Mouse (Mus musculus): ENCODE measurements around the gene Adam8.

Adam8 gene

DNA sequence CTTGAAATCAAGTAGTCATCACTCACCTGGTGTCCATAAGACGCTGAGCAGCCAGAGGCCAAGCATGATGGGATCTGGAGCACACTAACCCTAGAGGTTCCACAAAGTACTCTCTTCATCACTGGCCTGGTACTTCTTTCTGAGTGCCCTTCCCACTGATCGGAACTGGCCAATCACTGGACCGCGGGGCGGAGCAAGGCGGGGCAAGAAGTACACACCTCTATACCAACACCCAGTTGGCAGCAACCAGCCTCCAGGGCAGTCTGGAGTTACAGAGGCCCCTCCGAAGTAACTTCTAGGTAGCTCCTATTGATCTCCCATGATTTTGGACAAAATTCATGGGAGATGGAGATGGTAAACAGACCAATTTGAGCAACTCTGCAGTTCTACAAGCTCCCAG lies at the start of gene Adam8:
TSS of gene Adam8 (minus strand) at position 157 of the 400 bp plus-strand sequence.
- no peak for DNase-seq (ENCODE audit: low spot score)

DNA sequence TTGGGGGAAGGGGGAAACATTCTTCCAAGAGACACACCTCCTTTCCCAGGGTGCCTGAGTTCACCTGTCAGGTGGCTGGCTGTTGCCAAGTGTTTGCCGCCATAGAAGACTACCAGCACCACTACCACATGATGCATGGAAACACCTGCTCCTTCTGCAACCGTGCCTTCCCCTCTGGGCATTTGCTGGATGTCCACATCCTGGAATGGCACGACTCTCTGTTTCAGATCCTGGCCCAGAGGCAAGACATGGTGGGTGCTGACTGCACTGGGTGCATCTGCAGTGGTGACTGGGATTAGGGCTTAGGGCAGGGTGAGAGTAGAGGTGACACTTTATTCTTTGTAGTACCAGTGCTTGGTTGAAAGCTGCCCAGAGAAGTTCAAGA lies 44.8 kb upstream of the Adam8 start:
- no peak for DNase-seq (ENCODE audit: low spot score)

DNA sequence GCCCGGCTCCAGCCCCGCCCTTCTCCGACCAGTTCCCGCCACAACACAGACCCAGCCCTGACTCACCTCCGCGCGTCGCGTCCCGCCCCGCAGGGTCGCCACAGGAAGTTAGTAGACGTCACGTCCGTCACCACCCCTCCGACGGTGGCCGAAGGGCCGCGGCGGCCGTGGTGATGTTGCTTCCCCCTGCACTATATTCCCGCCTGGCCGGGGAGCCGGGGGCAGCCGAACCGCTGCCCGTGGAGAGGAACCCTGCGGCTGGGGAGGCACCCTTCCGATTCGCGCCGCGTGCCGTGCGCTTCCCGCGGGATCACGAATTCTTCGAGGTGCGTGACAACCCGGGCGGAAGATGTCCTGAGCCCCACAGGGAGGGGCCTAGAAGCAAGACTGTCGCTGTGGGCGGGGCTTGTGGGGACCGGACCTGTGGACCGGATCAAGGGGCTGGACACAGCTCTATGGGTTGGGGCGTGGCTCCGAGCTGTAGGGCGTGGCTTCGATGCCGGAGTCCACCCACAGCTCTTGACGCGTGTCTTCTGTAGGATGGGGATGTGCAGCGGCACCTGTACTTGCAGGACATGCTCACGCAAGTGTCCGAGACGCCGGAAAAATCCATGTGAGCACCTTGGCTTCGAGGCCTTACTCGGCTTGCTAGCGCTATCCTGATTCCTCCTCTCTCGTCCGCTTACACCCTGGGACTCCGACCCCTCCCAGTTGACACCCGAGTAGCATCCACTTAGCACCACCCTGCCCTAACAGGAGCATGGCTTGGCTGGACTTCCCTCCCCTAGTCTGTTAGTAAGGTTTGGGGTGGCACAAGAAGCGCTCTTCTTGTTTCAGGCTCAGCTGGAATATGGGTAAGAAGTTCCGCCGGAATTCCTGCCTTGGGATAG lies 44.2 kb upstream of the Adam8 start, which contains the start of the genes Zfp511 and Tubgcp2:
TSS of gene Zfp511 (plus strand) at position 111 of the 890 bp plus-strand sequence.
TSS of gene Tubgcp2 (minus strand) at position 389 of the 890 bp plus-strand sequence.
- DNase-seq (ENCODE audit: low spot score): peak; percentile 93

DNA sequence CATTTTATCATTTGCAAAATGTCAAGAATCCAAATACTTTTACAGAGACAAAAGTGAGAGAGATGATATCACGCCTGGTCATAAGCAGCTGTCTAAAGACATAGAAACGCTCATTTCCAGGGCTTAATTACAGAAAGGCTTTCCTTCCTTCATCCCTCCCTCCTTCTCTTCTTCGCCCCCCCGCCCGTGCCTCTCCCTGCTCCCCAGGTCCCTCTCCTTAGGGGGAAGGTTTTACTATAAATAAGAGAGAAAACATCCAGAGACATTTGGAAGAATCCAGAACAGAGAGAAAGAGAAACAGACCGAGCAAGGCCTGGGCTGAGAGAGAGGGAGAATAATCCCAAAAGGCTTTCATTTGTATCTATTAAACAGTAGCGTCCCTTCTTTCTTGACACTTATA lies 43.1 kb upstream of the Adam8 start:
- no peak for DNase-seq (ENCODE audit: low spot score)

DNA sequence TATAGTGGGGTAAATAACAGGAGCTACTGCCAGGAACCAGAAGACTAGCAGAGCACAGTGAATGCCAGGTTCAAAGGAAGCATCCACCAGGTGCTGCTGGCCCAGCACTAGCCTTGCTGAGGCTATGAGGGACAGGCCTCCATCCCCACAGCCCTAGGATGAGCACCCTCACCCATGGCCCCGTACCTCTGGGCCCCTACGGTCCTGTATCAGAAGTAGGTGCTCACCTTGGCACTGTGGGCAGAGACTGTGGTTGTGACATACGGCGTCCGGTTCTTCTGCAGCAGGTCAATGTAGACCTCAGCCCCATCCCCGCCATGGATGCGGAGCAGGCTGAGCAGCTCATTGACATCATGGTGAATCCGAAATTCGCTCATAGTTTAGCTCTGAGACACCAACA lies 41.0 kb upstream of the Adam8 start:
- no peak for DNase-seq (ENCODE audit: low spot score)

DNA sequence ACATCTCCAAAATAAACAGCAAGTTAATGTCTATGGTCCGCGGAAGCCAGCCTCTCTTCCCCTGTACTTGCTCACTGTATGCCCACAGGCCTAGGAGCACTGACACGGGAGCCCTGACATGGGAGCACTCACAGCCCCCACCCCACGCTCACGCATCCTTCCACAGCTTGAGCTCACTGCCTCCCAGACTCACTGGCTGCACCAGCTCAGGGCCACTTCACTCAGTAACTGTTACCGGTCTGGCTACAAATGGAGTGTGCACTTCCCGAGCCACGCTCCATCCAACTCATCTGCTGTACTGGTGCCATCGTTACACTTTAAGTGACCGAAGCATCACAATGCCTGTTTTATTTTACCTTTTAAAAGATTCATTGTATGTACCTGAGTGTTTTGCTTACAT lies 40.0 kb upstream of the Adam8 start:
- no peak for DNase-seq (ENCODE audit: low spot score)

DNA sequence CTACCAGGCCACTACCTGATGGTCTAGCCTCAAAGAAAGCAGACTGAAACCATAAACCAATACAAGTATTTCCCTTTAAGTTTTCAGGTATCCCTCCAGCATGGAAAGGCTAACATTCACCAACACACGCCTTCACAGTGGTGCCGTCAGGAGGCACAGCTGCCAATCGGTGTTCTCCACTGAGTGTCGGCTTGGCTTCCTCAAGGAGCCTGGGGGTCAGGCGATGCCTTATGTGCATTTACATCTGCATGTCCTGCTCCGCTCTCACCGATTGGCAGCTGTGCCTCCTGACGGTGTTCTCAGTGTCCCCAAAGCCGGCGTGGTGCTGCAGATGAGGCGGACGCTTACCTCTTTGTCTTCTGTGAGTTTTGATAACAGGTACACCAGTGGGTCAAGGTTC lies 39.4 kb upstream of the Adam8 start:
- DNase-seq (ENCODE audit: low spot score): no peak

DNA sequence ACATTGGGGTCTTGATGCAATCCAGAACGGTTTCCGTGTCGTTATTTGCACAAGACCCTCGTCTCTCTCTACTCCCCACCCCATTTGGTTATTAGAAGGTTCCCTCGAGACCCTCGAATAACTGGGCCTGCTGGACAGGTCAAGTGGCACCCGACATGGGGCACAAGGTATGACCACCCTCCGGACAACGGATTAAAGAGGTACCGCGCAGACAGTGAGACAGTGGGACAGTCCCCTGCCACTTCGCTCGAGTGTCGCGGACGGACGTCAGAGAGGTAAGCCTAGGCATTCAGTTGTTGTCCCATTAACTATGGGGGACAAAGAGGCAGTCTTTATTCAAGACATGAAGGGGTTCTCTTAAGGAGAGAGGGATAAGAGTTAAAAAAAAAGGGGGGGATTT lies 19.0 kb upstream of the Adam8 start:
- DNase-seq (ENCODE audit: low spot score): no peak

DNA sequence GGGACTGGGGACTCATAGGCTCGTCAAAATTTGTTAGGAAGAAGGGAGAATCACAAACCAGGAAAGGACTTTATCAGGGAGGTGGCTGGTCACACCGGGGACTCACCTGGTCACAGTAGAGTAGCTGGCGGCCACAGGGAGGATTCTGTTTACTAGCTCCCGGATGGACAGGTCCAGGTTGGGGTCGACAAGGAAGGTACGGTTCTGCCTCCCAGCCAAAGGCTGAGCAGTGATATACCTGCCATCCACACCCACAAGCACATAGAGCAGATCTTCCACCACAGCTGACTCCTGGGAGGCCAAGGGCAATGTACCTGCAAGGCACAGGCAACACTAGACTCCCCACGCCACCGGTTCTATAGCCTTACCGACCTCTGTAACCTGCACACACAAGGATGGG lies 15.4 kb upstream of the Adam8 start:
- DNase-seq (ENCODE audit: low spot score): no peak

DNA sequence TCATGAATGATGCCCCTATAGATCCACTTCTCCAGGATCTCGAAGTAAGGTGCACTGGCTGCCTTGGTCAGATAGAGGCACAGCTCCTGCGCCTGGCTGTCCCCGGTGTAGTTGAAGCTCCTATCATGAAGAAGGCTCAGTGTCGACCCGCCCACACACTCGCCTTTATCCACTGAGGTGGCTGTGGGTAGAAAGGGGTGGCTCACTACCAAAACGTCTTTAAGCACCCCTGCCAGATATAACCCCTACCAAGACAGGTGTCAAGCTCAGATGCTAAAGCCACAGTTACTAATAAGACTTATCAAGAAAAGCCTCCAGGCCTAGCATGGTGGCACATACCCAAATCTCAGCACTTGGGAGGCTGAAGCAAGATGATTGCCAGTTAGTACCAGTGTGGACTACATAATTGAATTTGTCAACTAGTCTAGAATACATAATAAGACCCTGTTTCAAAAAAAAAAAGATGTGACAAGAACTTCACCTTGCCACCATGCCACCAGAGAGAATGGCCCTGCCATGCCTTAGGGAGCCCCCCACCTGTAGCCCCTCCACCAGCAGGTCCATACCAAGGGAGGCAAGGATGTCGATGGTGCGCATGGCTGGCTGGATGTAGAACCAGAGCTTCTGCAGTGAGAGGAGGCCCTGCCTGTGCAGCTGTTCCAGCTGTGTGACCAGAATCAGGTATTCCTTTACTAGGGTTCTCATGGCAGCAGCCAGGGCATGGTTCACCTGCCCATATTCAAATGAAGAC lies 14.7 kb upstream of the Adam8 start:
- no peak for DNase-seq (ENCODE audit: low spot score)

DNA sequence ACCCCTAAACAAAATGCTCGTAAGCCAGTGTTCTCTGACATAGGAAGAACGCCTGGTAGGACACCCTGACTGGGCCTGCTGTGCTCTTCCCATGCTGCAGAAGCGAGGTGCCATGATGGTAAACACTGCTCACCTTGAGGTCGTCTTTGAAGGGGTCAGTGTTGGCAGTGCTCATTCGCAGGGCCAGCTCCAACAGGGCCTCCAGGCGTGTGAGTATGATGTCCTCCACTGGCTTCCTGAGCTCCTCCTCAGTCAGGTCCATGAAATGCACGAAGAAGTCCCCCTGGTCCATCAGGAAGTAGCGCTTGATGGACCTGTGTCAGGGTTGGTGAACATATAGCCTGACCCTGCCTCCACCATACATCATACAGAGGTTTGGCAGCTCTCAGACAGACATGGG lies 12.3 kb upstream of the Adam8 start:
- DNase-seq (ENCODE audit: low spot score): no peak

DNA sequence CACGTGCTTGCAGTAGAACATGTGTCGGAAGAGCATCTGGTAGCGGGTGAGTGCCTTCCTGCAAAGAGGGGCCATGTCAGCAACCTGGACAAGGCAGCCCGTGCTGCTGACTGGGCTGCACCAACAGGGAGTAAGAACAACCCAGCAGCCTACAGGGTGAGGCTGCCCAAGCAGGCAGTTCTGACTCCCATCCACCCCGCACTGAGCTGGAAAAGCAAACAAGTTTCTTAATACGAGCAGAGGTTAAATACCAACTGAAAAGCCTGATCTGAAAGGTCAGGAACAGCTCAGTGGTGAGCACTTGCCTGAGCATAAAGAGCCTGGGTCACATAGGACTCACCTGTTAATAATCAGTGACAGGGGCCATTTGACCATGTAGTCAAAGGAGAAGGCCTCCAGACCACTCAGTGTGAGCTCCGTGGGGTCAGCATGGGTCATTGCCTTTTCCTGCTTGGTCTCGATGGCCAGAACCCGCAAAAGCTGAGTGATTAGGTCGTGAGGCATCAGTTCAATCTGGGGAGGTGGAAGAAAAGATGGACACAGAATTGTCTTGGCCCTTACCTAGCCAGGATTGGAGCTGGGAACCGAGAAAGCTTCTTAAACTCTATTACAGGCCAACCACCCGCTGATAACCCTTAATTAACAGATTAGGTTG lies 8.9 kb upstream of the Adam8 start:
- no peak for DNase-seq (ENCODE audit: low spot score)

DNA sequence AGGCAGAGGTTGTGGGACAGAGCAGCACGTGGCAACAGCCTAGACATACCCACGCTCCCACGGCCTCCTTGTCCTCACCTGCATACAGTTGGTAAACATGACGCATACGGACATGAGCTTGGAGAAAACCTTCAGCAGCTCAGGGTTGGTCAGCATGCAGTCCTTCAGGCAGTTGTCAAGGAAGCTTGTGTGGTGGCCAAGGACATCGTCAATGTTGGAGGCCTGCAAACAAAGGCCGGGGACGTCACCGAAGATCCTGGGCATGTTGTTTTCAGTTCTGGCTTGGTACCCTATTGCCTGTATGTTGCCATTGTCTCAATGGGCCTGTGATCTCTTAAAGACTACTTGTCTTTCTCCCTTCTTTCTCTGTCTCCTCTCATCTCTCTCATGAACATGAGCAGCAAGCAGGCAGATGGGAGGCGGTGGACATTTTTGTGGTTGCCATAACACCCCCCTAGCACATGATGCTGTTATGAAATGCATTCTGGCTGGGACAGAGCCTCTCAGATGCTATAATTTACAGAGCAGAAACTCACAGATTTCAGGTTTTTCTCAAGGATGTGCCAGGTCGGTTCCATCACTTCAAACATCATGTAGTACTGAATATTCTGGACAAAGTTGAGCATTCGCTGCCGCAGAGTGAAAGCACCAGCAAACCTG lies 6.5 kb upstream of the Adam8 start:
- no peak for DNase-seq (ENCODE audit: low spot score)

DNA sequence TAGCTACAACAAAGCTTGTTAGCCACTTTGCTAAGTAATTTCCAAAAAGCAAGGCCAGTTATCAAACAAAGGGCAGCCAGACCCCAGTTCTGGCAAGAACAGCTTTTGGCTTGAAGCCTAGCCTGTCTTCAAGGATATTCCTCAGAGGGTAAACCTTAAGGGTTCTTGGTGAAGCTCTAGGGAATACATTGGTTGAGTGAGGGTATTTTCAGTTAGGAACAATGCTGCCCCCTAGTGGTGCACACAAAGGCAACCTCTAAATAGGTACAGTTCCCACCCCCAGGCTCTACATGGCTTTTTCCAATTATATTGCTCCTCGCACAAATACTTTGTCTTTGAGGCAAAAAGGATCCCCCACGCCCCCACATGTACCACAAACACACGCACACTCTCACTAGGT lies 2.3 kb upstream of the Adam8 start:
- DNase-seq (ENCODE audit: low spot score): peak; percentile 80

DNA sequence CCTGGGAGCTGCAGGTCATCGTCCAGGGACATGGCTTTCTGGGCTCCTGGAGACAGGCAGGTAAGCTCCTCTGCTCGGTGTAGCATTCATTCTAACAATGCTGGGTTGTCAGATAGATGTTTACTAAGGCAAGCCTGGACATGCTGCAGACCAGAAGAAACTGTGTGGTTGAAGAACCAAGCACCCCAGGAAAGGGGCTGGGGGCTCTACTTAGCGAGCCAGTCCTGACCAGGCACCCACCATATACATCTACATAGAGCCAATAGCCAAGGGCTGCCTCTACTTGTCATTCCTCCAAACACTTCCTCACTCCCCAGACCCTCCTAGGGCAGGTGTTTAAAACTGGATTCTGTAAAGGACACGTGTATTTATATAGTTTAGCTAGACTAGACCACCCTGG lies 1.8 kb upstream of the Adam8 start:
- no peak for DNase-seq (ENCODE audit: low spot score)

DNA sequence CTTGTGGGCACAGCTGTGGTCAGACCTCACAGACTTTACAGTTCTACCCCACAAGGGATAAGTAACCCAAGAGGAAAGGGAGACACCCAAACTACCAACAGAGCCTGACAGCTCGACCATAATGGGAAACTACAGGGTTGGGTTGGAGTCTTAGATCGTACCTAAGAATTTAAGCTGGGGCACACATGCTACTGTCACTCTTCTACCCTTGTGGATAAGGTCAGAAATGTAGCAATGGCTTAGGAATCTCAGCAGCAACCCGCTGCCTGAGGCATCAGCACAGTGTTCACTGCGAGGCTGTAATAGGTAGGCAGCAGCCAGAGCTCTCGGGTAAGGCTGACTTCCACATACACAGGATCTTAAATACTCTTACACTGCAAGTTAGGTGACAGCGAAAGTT lies 1.2 kb upstream of the Adam8 start:
- DNase-seq (ENCODE audit: low spot score): no peak

DNA sequence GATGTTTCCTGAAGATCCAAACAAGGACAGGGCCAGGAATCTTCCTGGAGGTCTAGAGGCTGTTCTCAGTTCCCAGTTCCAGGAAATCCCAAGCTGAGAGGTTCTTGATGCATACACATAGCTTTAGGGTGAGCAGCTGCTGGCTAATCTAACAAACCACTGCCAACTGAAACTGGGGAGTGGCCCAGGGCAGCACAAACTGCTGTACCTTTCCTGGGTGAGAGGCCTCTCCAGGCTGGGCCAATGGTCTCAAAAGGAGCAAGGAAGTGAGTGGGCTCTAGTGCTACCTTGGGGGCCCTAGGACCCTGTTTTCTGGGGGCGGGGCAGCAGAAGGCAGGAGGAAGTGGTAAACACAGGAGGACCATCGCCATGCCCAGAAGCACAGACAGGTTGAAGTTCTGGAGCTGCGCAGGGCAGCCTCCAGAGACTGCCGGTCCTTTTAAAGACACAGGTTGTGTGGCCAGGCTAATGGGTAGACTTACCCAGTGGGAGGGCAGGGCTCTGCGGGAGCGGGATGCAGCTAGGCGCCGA lies 1.4 kb downstream of the Adam8 start:
- no peak for DNase-seq (ENCODE audit: low spot score)

DNA sequence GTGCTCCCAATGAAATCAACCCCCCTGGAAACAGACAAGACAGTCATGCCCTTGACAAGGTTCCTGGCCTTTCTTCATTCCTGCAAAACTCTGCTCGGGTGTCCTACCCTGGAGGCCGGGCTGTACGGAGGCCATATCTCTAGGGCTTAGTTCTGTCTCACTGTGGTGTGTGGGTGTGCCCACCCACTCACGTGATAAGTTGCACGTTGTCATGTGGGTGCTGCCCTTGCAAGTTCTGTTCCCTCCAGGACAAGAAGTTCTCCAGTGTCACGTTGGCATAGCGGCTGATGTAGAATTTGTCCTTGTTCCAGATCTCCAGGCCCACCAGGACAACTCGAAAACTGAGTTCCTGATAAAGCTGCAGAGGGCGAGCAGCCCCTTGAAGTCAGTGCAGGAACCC lies 4.1 kb downstream of the Adam8 start:
- no peak for DNase-seq (ENCODE audit: low spot score)

DNA sequence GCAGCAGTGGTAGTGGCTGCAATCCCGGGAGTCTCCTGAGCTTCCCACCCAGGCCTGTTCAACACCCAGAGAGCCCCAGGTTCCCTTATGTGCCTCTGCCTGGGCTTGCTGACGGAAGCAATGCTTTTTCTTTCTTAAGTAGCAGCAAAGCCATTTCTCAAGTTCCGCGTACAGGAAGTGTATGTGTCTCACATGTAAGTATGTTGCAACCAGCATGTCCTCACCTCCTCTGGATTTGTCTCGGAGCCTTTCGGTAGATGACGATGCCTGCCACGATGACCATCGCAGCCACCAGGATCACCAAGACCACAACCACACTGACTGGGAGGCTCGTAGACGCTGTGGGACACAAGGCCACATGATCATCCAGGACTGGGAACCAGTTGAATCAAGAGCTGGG lies 7.9 kb downstream of the Adam8 start:
- no peak for DNase-seq (ENCODE audit: low spot score)

DNA sequence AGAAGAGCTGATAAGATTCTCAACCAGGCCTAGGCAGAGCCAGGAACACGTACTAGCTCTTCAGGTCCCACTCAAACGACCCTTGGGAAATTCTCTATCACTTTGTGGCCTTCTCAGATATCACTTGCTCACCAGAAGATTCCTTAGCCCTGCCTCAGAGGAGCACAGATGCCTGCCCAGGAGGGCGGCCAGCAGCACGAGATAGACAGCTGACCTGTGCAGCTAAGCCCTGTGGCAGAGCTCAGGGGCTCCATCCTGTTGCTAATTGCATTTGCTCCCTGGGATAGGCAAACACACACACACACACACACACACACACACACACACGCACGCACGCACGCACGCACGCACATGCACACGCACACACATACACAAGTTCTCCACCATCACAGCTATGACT lies 10.3 kb downstream of the Adam8 start:
- DNase-seq (ENCODE audit: low spot score): no peak

DNA sequence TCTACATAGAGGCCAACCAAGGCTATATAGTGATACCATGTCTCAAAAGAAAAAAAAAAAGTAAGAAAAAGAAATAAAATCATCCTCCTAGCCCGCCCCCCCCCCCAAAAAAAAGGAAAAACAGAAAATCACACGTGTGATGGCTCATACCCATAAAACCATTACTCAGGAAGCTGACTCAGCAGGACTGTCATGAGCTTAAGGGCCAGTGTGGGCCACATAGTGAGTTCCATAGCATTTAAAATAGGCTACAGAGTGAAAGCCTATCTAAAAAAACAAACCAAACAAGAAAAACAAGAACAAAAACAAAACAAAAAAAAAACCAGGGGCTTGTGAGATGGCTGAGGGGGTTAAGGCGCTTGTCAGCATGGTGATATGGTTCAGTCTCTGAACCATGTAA lies 11.6 kb downstream of the Adam8 start:
- DNase-seq (ENCODE audit: low spot score): no peak

Data from ovary, adult 18-20 months (tissue).